Mouse (Mus musculus) myocyte (in vitro differentiated cells): ENCODE data around the gene Rasip1.

Experiments used
- POLR2AphosphoS2 ChIP-seq: IDR thresholded peaks from one replicate; pipeline ENCODE4 v1.6.1; 2011; ENCODE audit warnings: low read depth, control low read depth; ENCODE audit not compliant: insufficient read length
- TCF3 ChIP-seq: IDR thresholded peaks from one replicate; pipeline ENCODE4 v1.6.1; 2011; ENCODE audit warnings: low read depth, control low read depth; ENCODE audit not compliant: insufficient read length

DNA sequence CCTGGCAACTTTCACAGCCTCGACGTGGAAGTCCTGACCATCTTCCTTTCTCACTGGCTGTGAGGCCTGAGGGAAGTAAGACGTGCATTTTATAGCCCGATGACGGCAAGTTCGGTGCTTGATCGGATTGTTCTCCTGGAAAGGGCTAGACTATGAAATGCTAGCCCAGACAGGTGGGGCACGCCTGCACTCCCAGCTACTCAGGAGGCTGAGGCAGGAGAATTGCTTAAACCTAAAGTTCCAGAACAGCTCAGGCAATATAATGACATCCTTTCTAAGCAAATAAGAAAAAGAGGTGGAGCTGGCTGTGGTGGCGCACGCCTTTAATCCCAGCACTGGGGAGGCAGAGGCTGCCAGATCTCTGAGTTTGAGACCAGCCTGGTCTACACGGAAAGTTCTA is 3.8 kb upstream of the Rasip1 start:
- TF ChIP-seq POLR2AphosphoS2 (no peak), TCF3 (no peak)
